Mouse (Mus musculus): ENCODE data around the gene Cops6. TPM values are rescaled to one million over a fixed set of nuclear protein-coding genes. Genes with fewer than 3 reads are reported as not detected.
A peak's percentile ranks its signal among the peaks of the same experiment; 100 is the strongest.

Gene Cops6
- total RNA-seq, 2 experiments from 2014 or later = 124 TPM

- intact Hi-C loops (cut with DNase I) = no loop called here
Observed at GRCm38 (mm10) chr5:138173217-138173616, 12.3 kb downstream of the Cops6 start.

GRCm38 (mm10) chr5:138186950-138187638 is 26.2 kb downstream of the Cops6 start, which contains the start of the genes Taf6 and Cnpy4:
Taf6 (minus strand) TSS chr5:138187451.
Cnpy4 (plus strand) TSS chr5:138187485.
- DNase-seq = peak; percentile 84 to 87
- intact Hi-C loops (cut with DNase I) = loop anchor here (5.0 kb wide), 1 partner anchor 1065 kb away; the partner anchor contains the start of gene Get4

More at GRCm38 (mm10) chr5:138173217-138173616, 12.3 kb downstream of the Cops6 start:
- DNase-seq = no peak

- DNase-seq = peak; percentile 54 to 70
- intact Hi-C loops (cut with DNase I) = loop anchor here (5.0 kb wide), 1 partner anchor 1065 kb away; the partner anchor contains the start of gene Get4
Observed at GRCm38 (mm10) chr5:138187661-138188306, 26.9 kb downstream of the Cops6 start.

- intact Hi-C loops (cut with DNase I) = no loop called here
- peak; percentile 85 to 86 for DNase-seq
Observed at GRCm38 (mm10) chr5:138193771-138194727, 33.2 kb downstream of the Cops6 start, which contains the start of gene Mblac1. Mblac1 (plus strand) TSS chr5:138194314.

- intact Hi-C loops (cut with DNase I) = no loop called here
- peak; percentile 31 to 36 for DNase-seq
Observed at GRCm38 (mm10) chr5:138194755-138195345, 34.0 kb downstream of the Cops6 start.

GRCm38 (mm10) chr5:138195463-138195862 is 34.6 kb downstream of the Cops6 start:
- intact Hi-C loops (cut with DNase I) = no loop called here

GRCm38 (mm10) chr5:138199576-138199975 is 38.7 kb downstream of the Cops6 start:
- intact Hi-C loops (cut with DNase I) = no loop called here
- no peak for DNase-seq

More at GRCm38 (mm10) chr5:138195463-138195862, 34.6 kb downstream of the Cops6 start:
- DNase-seq = no peak

- no peak for DNase-seq
- intact Hi-C loops (cut with DNase I) = no loop called here
Observed at GRCm38 (mm10) chr5:138202086-138202485, 41.2 kb downstream of the Cops6 start.

GRCm38 (mm10) chr5:138207253-138207652 is 46.4 kb downstream of the Cops6 start:
- intact Hi-C loops (cut with DNase I) = no loop called here
- DNase-seq = no peak

GRCm38 (mm10) chr5:138207873-138208272 is 47.0 kb downstream of the Cops6 start:
- intact Hi-C loops (cut with DNase I) = no loop called here
- no peak for DNase-seq

Small RNA genes within 50 kb of the gene (microRNA-seq; reads per million reads assigned to microRNA genes)
- gene Mir106b (715 to 1,977 reads per million in 2 experiments), gene Mir25 (66.6 to 641 reads per million in 2 experiments), gene Mir93 (2,259 to 8,351 reads per million in 2 experiments)

Other genes with a start within 250 kb of the Cops6 start
- gene Cyp3a13, start 239.5 kb upstream of the Cops6 start, total RNA-seq (2021) = under 1 TPM; 0.22 to 0.27 TPM
- under 1 TPM; 0.26 to 0.27 TPM for gene Gjc3, start 198.0 kb upstream of the Cops6 start, total RNA-seq (2021)
- gene Azgp1, start 179.6 kb upstream of the Cops6 start, total RNA-seq (2021) = not detected
- gene Smok3a, start 139.8 kb upstream of the Cops6 start, total RNA-seq (2021) = not detected
- gene Smok3b, start 139.6 kb upstream of the Cops6 start, total RNA-seq (2021) = not detected
- gene Smok3c, start 107.9 kb upstream of the Cops6 start, total RNA-seq (2021) = not detected
- 10 to 100 TPM; 17.8 to 18.0 TPM for gene Zkscan1, start 76.0 kb upstream of the Cops6 start, total RNA-seq (2021)
- gene Zscan21, start 44.2 kb upstream of the Cops6 start, total RNA-seq (2021) = 10 to 100 TPM; 13.7 to 14.2 TPM
- 10 to 100 TPM in 1 of 2 experiments, 1 to 10 TPM in 1; 8.0 to 10.9 TPM for gene Zfp113, start 5.3 kb upstream of the Cops6 start, total RNA-seq (2021)
- 10 to 100 TPM in 1 of 2 experiments, 1 to 10 TPM in 1; 9.2 to 10.9 TPM for gene Ap4m1, start 10.9 kb downstream of the Cops6 start, total RNA-seq (2021)
- gene Mcm7, start 11.4 kb downstream of the Cops6 start, total RNA-seq (2021) = 10 to 100 TPM; 13.0 to 19.2 TPM
- gene Taf6, start 26.4 kb downstream of the Cops6 start, total RNA-seq (2021) = 10 to 100 TPM; 25.3 to 28.4 TPM
- gene Cnpy4, start 26.4 kb downstream of the Cops6 start, total RNA-seq (2021) = 1 to 10 TPM; 6.8 to 7.1 TPM
- 1 to 10 TPM; 2.7 to 3.2 TPM for gene Mblac1, start 33.2 kb downstream of the Cops6 start, total RNA-seq (2021)
- under 1 TPM; 0.71 to 0.98 TPM for gene Nxpe5, start 64.8 kb downstream of the Cops6 start, total RNA-seq (2021)
- 10 to 100 TPM; 59.2 to 63.4 TPM for gene Lamtor4, start 94.4 kb downstream of the Cops6 start, total RNA-seq (2021)
- 1 to 10 TPM; 4.1 to 5.2 TPM for gene BC037034, start 103.0 kb downstream of the Cops6 start, total RNA-seq (2021)
- gene Gal3st4, start 111.8 kb downstream of the Cops6 start, total RNA-seq (2021) = under 1 TPM; 0.38 to 0.41 TPM
- gene Gm43720, start 118.9 kb downstream of the Cops6 start, total RNA-seq (2021) = under 1 TPM in 1 of 2 experiments, not detected in 1; 0.05 TPM
- under 1 TPM; 0.26 to 0.51 TPM for gene Gpc2, start 118.9 kb downstream of the Cops6 start, total RNA-seq (2021)
- under 1 TPM; 0.14 to 0.34 TPM for gene Stag3, start 119.2 kb downstream of the Cops6 start, total RNA-seq (2021)
- under 1 TPM in 1 of 2 experiments, not detected in 1; 0.27 TPM for gene Pvrig, start 180.9 kb downstream of the Cops6 start, total RNA-seq (2021)

All from heart, postnatal 14 days (tissue).